Mouse (Mus musculus) testis, postnatal 14 days (tissue): ENCODE measurements at regions not wholly inside any gene's neighbourhood (a gene's known extent, or its start where the extent isn't known, plus 50 kb on each side); places are given as distances from the start of the nearest gene placed in this dataset.

ENCODE experiments used
- DNase-seq: peaks from one replicate; pipeline ENCODE4 v3.0.0; 2021; ENCODE audit warnings: low spot score

DNA sequence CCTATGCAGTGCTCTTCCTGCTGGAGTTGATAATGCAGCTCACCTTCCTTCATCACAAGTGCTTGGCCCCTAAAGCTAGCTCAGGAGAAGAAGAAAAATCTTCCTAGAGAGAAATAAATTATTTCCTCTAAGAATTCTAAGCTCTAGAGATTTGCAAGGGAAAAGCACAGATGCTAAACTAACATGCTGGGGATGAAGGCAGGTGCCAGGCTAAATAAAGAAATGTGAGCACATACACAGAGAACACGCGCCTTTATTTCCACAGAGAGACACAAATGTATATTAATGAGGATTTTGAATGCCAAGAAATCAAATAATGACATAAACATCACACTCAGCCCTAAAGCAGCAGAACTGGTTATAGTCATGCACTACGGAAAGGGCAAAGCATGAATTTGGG is 229.5 kb upstream of the Mamld1 start:
- no peak for DNase-seq

DNA sequence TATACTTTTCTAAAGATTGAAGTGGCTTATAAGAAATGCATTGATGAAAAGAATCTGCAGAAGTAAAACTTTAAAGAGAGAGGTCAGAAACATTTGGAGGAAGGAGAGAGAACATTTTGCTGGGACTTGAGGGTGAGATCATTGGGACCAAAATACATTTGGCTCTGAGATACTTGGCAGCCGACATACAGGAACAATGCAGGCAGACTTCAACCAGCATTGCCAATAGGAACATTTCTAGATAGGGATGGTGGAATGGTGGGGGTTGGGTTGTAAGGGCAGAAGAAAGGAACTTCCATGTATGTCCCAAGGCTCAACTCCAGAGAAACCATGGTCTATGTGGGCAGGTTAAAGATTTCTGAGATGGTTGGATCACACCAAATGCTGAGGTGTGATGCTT is 232.3 kb upstream of the Mamld1 start:
- DNase-seq = no peak

DNA sequence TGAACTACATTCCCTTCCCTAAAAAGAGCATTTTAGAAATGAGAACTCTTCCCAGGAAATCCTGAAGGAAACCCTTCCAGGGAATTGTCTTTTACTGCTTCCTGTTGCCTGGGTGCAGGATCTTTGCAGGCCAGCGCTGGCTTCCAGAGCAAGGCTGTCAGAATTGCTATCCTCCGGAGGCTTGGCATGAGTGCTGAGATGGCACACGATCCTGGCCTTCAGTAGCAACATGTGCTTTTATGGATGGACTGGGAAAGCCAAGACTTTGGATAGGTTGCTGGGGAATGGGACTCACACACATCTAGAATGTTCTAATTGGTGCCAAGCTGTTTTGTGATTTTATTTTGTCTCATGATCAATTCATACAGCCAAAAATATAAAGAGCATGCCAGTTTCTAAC is 233.4 kb upstream of the Mamld1 start:
- DNase-seq = no peak

DNA sequence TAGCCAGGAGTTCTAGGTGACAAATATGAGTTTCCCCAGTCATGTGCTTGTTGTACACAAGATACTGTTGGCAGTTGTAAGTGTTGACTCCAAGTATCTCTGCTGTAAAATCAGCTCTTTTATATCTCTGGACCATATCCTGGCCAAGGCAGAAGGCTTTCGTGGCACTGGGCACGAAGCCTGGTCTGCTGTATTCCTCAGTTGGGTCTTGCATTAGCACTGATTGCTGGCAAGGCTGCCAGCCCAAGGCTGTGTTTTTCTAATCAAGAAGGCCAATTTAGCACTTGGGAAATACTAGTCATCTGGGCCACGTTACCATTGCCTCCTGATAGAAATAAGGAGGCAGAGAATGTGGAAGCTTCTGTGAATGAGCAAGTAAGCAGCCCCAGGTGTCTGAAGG is 258.3 kb upstream of the Mamld1 start:
- peak; percentile 3 for DNase-seq

DNA sequence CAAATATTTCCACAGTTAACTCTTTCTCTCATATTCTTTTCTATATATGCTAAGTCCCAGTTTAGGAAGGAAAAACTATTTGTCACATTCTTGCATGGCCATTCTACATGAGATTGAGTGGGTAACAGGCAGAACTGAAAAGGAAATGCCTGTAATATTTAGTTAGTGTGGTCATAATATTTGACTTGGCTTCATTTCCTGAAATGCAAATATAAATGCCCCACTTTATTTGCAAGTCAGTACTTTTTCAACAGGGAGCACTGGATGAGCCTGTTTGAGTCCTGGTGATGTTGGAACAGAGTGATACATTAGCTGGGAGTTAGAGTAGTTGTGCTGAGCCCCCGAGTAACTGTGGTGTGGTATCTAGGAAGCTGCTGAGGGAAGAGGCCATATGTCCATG is 285.9 kb upstream of the Tmem185a start:
- DNase-seq = no peak

DNA sequence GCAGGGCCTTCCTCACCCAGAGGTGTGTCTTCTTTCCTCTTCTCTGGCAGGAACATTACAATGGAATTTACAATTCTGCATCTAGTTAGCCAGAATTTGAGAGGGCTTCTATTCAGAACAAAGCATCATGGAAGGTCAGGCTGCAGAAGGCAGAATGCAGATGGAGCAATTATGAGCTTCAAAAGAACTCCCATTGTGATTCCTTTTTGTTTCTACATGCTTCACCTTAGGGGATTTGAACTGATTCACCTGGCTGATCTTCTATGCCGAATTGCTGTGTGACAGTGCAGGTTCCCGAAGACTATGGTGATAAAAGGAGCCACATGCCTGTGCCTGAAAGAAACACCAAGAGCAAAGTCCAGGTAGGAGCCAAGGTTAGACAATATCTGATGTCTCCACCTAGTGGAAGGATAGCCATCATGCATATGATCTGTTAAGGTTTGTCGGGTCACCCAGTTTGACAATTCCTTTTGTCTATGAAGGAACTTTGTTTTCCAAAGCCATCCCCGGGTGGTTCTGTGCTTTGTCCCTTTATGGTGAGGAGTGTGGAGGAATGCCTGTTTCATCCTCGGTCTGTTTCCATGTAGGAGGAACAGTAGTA is 236.1 kb upstream of the Tmem185a start:
- DNase-seq = no peak

DNA sequence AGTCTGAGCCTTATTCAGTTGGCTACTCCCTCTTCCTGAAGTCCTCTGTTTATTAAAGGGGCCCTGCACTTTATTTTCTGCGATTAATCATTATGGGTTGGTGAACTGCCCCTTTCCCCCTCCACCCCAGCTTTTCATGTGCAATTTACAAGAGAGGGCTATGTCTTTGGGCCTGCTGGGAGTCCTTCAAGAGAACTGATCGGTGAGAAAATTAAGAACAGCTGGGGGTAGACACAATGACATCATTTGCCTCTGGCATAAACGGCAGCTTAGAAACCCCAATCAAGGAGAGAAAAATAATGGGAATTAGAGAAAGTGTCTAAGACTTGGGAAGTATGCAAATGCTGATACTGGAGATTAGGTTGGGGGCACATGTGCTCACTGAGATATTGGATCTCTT is 205.2 kb upstream of the Tmem185a start:
- DNase-seq = no peak

DNA sequence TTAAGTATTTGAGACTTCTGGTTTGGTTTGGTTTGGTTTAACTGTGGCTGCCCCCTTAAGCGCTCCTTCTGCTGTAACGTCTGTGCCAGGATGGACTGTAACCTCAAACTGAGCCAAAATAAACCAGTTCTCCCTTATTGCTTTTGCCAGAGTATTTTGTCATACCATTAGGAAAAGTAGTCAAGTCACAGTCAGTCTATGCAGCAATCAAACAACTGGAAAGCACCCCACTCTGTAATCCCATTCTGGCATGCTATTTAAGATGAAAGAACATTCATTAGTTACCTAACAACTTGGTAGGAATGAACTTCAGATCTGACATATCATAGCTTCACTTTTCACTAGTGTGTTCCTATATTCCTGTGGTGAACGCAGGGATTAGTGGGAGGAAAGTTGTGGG is 190.1 kb upstream of the Tmem185a start:
- DNase-seq = no peak
